Mouse (Mus musculus) ES-Bruce4 (cell line): ENCODE measurements at regions not wholly inside any gene's neighbourhood (a gene's known extent, or its start where the extent isn't known, plus 50 kb on each side); places are given as distances from the start of the nearest gene placed in this dataset.

Experiments
- CTCF ChIP-seq: IDR thresholded peaks from one replicate; pipeline ENCODE4 v1.8.1; 2011; ENCODE audit warnings: low read depth, low read length
- EP300 ChIP-seq: IDR thresholded peaks from 2 replicates; pipeline ENCODE4 v1.6.1; 2011; ENCODE audit warnings: low read depth, low read length; ENCODE audit not compliant: insufficient read depth
- POLR2A ChIP-seq: IDR thresholded peaks from one replicate; pipeline ENCODE4 v1.8.1; 2011; ENCODE audit warnings: low read length; ENCODE audit not compliant: insufficient read depth

GRCm38 (mm10) chr1:5297627-5298026 lies 489.9 kb downstream of the Gm37988 start:
- TF ChIP-seq CTCF: no peak
- TF ChIP-seq EP300: no peak
- TF ChIP-seq POLR2A: no peak
